Mouse (Mus musculus): Measurements from ENCODE around the gene Smad3.

Smad3 gene

GRCm38 (mm10) chr9:63704131-63704530 lies 53.7 kb downstream of the Smad3 start:
- in situ Hi-C loops (cut with MboI, MseI) = loop anchor here (25.0 kb wide), 2 partner anchors 1342 to 1767 kb away; partner anchors contain the start of gene Kif23

GRCm38 (mm10) chr9:63703236-63703785 lies 54.5 kb downstream of the Smad3 start:
- in situ Hi-C loops (cut with MboI, MseI) = loop anchor here (25.0 kb wide), 2 partner anchors 1341 to 1766 kb away; partner anchors contain the start of gene Kif23

GRCm38 (mm10) chr9:63702502-63703013 lies 55.2 kb downstream of the Smad3 start:
- in situ Hi-C loops (cut with MboI, MseI) = loop anchor here (25.0 kb wide), 2 partner anchors 1340 to 1765 kb away; partner anchors contain the start of gene Kif23

- in situ Hi-C loops (cut with MboI, MseI) = loop anchor here (25.0 kb wide), 2 partner anchors 1340 to 1765 kb away; partner anchors contain the start of gene Kif23
These were observed 55.9 kb downstream of the Smad3 start for GRCm38 (mm10) chr9:63701957-63702309.

GRCm38 (mm10) chr9:63701258-63701956 lies 56.4 kb downstream of the Smad3 start:
- in situ Hi-C loops (cut with MboI, MseI) = loop anchor here (25.0 kb wide), 2 partner anchors 1339 to 1764 kb away; partner anchors contain the start of gene Kif23

- in situ Hi-C loops (cut with MboI, MseI) = no loop called here
These were observed 58.6 kb downstream of the Smad3 start for GRCm38 (mm10) chr9:63699145-63699544.

GRCm38 (mm10) chr9:63698320-63699045 lies 59.3 kb downstream of the Smad3 start:
- in situ Hi-C loops (cut with MboI, MseI) = no loop called here

- in situ Hi-C loops (cut with MboI, MseI) = no loop called here
These were observed 60.2 kb downstream of the Smad3 start for GRCm38 (mm10) chr9:63697606-63698005.

- in situ Hi-C loops (cut with MboI, MseI) = no loop called here
These were observed 61.2 kb downstream of the Smad3 start for GRCm38 (mm10) chr9:63696463-63697105.

GRCm38 (mm10) chr9:63691960-63692359 lies 65.8 kb downstream of the Smad3 start:
- in situ Hi-C loops (cut with MboI, MseI) = no loop called here

- in situ Hi-C loops (cut with MboI, MseI) = no loop called here
These were observed 67.3 kb downstream of the Smad3 start for GRCm38 (mm10) chr9:63690511-63690910.

- in situ Hi-C loops (cut with MboI, MseI) = no loop called here
These were observed 70.3 kb downstream of the Smad3 start for GRCm38 (mm10) chr9:63687413-63688015.

GRCm38 (mm10) chr9:63685352-63685751 lies 72.4 kb downstream of the Smad3 start:
- in situ Hi-C loops (cut with MboI, MseI) = no loop called here

GRCm38 (mm10) chr9:63684277-63684676 lies 73.5 kb downstream of the Smad3 start:
- in situ Hi-C loops (cut with MboI, MseI) = no loop called here

- in situ Hi-C loops (cut with MboI, MseI) = no loop called here
These were observed 74.9 kb downstream of the Smad3 start for GRCm38 (mm10) chr9:63682943-63683342.

- in situ Hi-C loops (cut with MboI, MseI) = no loop called here
These were observed 75.5 kb downstream of the Smad3 start for GRCm38 (mm10) chr9:63682301-63682700.

- in situ Hi-C loops (cut with MboI, MseI) = no loop called here
These were observed 79.7 kb downstream of the Smad3 start for GRCm38 (mm10) chr9:63678076-63678475.

- in situ Hi-C loops (cut with MboI, MseI) = no loop called here
These were observed 80.2 kb downstream of the Smad3 start for GRCm38 (mm10) chr9:63677621-63678020.

- in situ Hi-C loops (cut with MboI, MseI) = no loop called here
These were observed 83.2 kb downstream of the Smad3 start for GRCm38 (mm10) chr9:63674613-63675012.

GRCm38 (mm10) chr9:63673494-63673805 lies 84.3 kb downstream of the Smad3 start:
- in situ Hi-C loops (cut with MboI, MseI) = no loop called here

GRCm38 (mm10) chr9:63672797-63673493 lies 84.8 kb downstream of the Smad3 start:
- in situ Hi-C loops (cut with MboI, MseI) = no loop called here
